Mouse (Mus musculus): ENCODE data around the gene 4930579F01Rik.

4930579F01Rik gene

GRCm38 (mm10) chr3:138193683-138194302 is at the start of gene 4930579F01Rik:
4930579F01Rik (minus strand) TSS chr3:138193825.
- DNase-seq (ENCODE audit: low spot score in 2 of 2) = no peak

GRCm38 (mm10) chr3:138242933-138243332 is 49.3 kb upstream of the 4930579F01Rik start:
- no peak for DNase-seq (ENCODE audit: low spot score in 2 of 2)

- no peak for DNase-seq (ENCODE audit: low spot score in 2 of 2)
Measured at GRCm38 (mm10) chr3:138242021-138242726, 48.5 kb upstream of the 4930579F01Rik start.

- DNase-seq (ENCODE audit: low spot score in 2 of 2) = peak; percentile 12 to 44
Measured at GRCm38 (mm10) chr3:138241371-138241770, 47.7 kb upstream of the 4930579F01Rik start.

GRCm38 (mm10) chr3:138240942-138241341 is 47.3 kb upstream of the 4930579F01Rik start:
- peak in 1 of 2 experiments; percentile 8 for DNase-seq (ENCODE audit: low spot score in 2 of 2)

- DNase-seq (ENCODE audit: low spot score in 2 of 2) = no peak
Measured at GRCm38 (mm10) chr3:138240411-138240810, 46.8 kb upstream of the 4930579F01Rik start.

- no peak for DNase-seq (ENCODE audit: low spot score in 2 of 2)
Measured at GRCm38 (mm10) chr3:138239461-138239860, 45.8 kb upstream of the 4930579F01Rik start.

GRCm38 (mm10) chr3:138238046-138238445 is 44.4 kb upstream of the 4930579F01Rik start:
- DNase-seq (ENCODE audit: low spot score in 2 of 2) = no peak

- DNase-seq (ENCODE audit: low spot score in 2 of 2) = no peak
Measured at GRCm38 (mm10) chr3:138236546-138237163, 43.0 kb upstream of the 4930579F01Rik start.

- no peak for DNase-seq (ENCODE audit: low spot score in 2 of 2)
Measured at GRCm38 (mm10) chr3:138231531-138231930, 37.9 kb upstream of the 4930579F01Rik start.

- no peak for DNase-seq (ENCODE audit: low spot score in 2 of 2)
Measured at GRCm38 (mm10) chr3:138230266-138230665, 36.6 kb upstream of the 4930579F01Rik start.

- DNase-seq (ENCODE audit: low spot score in 2 of 2) = no peak
Measured at GRCm38 (mm10) chr3:138229448-138229847, 35.8 kb upstream of the 4930579F01Rik start.

GRCm38 (mm10) chr3:138227782-138228181 is 34.2 kb upstream of the 4930579F01Rik start:
- DNase-seq (ENCODE audit: low spot score in 2 of 2) = no peak

GRCm38 (mm10) chr3:138227082-138227481 is 33.5 kb upstream of the 4930579F01Rik start:
- no peak for DNase-seq (ENCODE audit: low spot score in 2 of 2)

- DNase-seq (ENCODE audit: low spot score in 2 of 2) = no peak
Measured at GRCm38 (mm10) chr3:138226476-138226875, 32.9 kb upstream of the 4930579F01Rik start.

- peak in 1 of 2 experiments; percentile 15 for DNase-seq (ENCODE audit: low spot score in 2 of 2)
Measured at GRCm38 (mm10) chr3:138225853-138226252, 32.2 kb upstream of the 4930579F01Rik start.

- DNase-seq (ENCODE audit: low spot score in 2 of 2) = no peak
Measured at GRCm38 (mm10) chr3:138225331-138225730, 31.7 kb upstream of the 4930579F01Rik start.

- DNase-seq (ENCODE audit: low spot score in 2 of 2) = no peak
Measured at GRCm38 (mm10) chr3:138224363-138224954, 30.8 kb upstream of the 4930579F01Rik start.

GRCm38 (mm10) chr3:138222952-138223351 is 29.3 kb upstream of the 4930579F01Rik start:
- DNase-seq (ENCODE audit: low spot score in 2 of 2) = peak; percentile 50 to 65

- no peak for DNase-seq (ENCODE audit: low spot score in 2 of 2)
Measured at GRCm38 (mm10) chr3:138222511-138222910, 28.9 kb upstream of the 4930579F01Rik start.

- no peak for DNase-seq (ENCODE audit: low spot score in 2 of 2)
Measured at GRCm38 (mm10) chr3:138221116-138221515, 27.5 kb upstream of the 4930579F01Rik start.

- no peak for DNase-seq (ENCODE audit: low spot score in 2 of 2)
Measured at GRCm38 (mm10) chr3:138217631-138218264, 24.1 kb upstream of the 4930579F01Rik start, which contains the start of gene Adh7. Adh7 (plus strand) TSS chr3:138217760.
